Mouse (Mus musculus) splenic B cell, adult 2 months (primary cell): ENCODE data around the gene Dab1.

Source experiments
- DNase-seq: peaks from one replicate; pipeline ENCODE4 v3.0.0-alpha.2; 2011; ENCODE audit warnings: low read depth, low spot score
- H3K27me3 ChIP-seq: 2 replicates; pipeline ENCODE4 v1.6.1; 2012; ENCODE audit warnings: mild to moderate bottlenecking, low read length, moderate library complexity, mixed read lengths; ENCODE audit not compliant: control insufficient read depth, poor library complexity, insufficient read depth, severe bottlenecking
- H3K36me3 ChIP-seq: 2 replicates; pipeline ENCODE4 v1.6.1; 2012; ENCODE audit warnings: mild to moderate bottlenecking, low read length, moderate library complexity, mixed read lengths; ENCODE audit not compliant: control insufficient read depth, poor library complexity, insufficient read depth, severe bottlenecking

The Dab1 gene

DNA sequence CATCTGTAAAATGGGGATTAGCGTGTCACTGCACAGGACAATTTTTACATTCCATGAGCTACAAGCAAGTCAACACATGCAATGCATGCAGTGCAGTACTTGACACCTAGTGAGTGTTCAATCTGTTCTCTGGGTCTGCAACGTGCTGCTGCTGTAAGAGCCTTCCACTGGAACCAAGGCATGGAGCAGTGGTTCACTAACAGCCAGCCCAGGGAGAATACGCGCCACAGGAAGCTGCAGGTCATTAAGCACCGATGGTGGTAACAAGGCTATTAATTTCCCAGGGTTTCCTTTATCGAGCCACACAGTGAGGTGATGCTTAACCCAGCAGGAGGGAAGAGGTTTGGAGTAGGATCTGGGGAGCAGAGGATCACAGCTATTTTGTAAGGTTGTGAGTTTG lies 36.6 kb downstream of the Dab1 start:
- H3K27me3 ChIP-seq, result no peaks in the 10 kb centered on the region
- H3K36me3 ChIP-seq, result no peaks in the 10 kb centered on the region
- no peak for DNase-seq

- Histone ChIP-seq H3K27me3 (no peaks in the 10 kb centered on the region), H3K36me3 (no peaks in the 10 kb centered on the region)
- no peak for DNase-seq
Observed at GRCm38 (mm10) chr4:103661386-103661785, 42.2 kb downstream of the Dab1 start.

DNA sequence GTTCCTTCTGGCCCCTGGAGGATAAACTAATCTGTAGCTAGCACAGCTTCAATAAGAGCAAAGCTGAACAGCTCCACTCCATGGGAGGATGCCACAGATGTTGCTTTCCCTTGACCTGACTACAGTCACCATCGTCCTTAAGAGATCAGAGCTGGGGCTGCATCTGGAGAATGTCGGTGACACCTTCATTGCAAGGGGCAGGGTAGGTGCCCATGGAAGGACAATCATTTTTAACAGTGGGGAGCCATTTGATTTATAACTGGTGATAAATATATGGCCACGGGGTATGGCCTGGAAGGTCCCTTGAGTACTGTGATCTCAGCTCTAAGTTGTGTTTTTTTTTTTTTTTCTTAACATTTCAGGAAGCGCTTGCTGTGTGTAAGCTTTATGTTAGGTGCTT lies 48.3 kb downstream of the Dab1 start:
- Histone ChIP-seq H3K27me3 (no peaks in the 10 kb centered on the region), H3K36me3 (no peaks in the 10 kb centered on the region)
- DNase-seq, result no peak

- Histone ChIP-seq H3K36me3 (no peaks in the 10 kb centered on the region), H3K27me3 (no peaks in the 10 kb centered on the region)
- no peak for DNase-seq
Observed at GRCm38 (mm10) chr4:103677195-103677594, 58.0 kb downstream of the Dab1 start.

DNA sequence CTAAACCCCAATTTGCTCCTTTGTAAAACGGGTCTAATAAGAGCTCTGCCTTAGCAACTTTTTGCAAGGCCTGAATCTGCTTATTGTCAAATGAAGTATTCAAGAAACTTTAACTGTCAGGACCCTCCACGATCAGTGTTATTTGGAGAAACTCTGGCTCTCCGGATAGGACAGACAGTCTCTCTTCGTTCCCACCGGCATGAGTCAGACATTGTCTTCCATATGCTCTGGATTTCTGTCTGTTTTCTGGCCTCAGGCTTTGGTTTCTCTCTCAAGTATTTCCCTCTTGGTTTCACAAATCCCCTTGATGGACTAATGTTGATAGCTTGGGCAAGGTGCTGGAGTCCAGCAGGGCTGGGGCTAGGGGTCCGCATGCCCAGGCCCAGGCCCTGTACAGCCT lies 59.3 kb downstream of the Dab1 start:
- Histone ChIP-seq H3K27me3 (no peaks in the 10 kb centered on the region), H3K36me3 (no peaks in the 10 kb centered on the region)
- no peak for DNase-seq

- DNase-seq, result no peak
- H3K36me3 ChIP-seq, result no peaks in the 10 kb centered on the region
- H3K27me3 ChIP-seq, result no peaks in the 10 kb centered on the region
Observed at GRCm38 (mm10) chr4:103685136-103685535, 66.0 kb downstream of the Dab1 start.

DNA sequence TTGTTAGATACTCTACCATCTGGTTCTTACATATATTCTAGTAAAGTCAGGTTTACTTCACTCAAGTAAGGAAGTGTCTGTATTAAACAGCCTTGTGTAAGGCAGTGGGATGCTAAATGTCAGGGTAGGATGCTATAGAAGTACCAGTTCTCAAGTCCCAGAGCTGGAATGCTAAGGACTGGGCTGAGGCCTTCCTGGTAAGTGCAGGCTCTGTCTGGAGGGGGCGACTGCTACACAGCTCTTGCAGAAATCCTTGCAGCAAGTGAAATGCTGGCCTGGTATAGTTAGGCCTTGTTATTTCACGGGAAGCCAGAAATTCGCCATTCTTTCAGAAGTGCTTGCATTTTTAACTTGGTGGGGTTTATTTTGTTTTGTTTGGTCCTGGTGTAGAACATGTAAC lies 72.6 kb downstream of the Dab1 start:
- DNase-seq, result no peak

GRCm38 (mm10) chr4:103699755-103700154 lies 80.6 kb downstream of the Dab1 start:
- no peak for DNase-seq
- Histone ChIP-seq H3K27me3 (no peaks in the 10 kb centered on the region), H3K36me3 (no peaks in the 10 kb centered on the region)

More for the DNA sequence above, 72.6 kb downstream of the Dab1 start:
- H3K36me3 ChIP-seq, result no peaks in the 10 kb centered on the region
- H3K27me3 ChIP-seq, result no peaks in the 10 kb centered on the region

GRCm38 (mm10) chr4:103700392-103700791 lies 81.2 kb downstream of the Dab1 start:
- no peak for DNase-seq
- H3K27me3 ChIP-seq, result no peaks in the 10 kb centered on the region
- no peaks in the 10 kb centered on the region for H3K36me3 ChIP-seq

GRCm38 (mm10) chr4:103702137-103702536 lies 83.0 kb downstream of the Dab1 start:
- H3K36me3 ChIP-seq, result no peaks in the 10 kb centered on the region
- no peak for DNase-seq
- no peaks in the 10 kb centered on the region for H3K27me3 ChIP-seq

GRCm38 (mm10) chr4:103704477-103704876 lies 85.3 kb downstream of the Dab1 start:
- no peaks in the 10 kb centered on the region for H3K36me3 ChIP-seq
- DNase-seq, result no peak
- H3K27me3 ChIP-seq, result no peaks in the 10 kb centered on the region

GRCm38 (mm10) chr4:103706501-103706900 lies 87.3 kb downstream of the Dab1 start:
- no peaks in the 10 kb centered on the region for H3K36me3 ChIP-seq
- H3K27me3 ChIP-seq, result no peaks in the 10 kb centered on the region
- DNase-seq, result no peak

GRCm38 (mm10) chr4:103707140-103707539 lies 88.0 kb downstream of the Dab1 start:
- no peaks in the 10 kb centered on the region for H3K36me3 ChIP-seq
- DNase-seq, result no peak
- H3K27me3 ChIP-seq, result no peaks in the 10 kb centered on the region

DNA sequence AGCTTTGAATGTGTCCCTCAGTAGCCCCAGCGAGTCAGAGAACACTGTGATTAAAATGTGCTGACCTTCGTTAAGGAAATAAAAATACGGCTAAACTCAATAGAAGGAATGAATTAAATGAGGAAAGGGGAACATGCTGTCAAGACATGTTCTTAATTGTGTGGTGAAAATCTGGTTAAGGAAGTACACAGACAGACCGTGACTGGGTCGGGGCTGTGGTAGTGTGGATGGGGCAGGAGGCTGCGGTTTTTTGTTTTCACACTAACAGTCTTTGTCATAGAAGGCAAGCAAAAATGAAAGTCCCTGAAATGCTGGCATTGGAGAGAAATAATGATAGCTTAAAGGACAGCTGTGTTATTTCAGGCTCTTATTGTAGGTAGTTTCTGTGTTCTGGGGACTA lies 92.2 kb downstream of the Dab1 start:
- Histone ChIP-seq H3K27me3 (no peaks in the 10 kb centered on the region), H3K36me3 (no peaks in the 10 kb centered on the region)
- DNase-seq, result no peak

DNA sequence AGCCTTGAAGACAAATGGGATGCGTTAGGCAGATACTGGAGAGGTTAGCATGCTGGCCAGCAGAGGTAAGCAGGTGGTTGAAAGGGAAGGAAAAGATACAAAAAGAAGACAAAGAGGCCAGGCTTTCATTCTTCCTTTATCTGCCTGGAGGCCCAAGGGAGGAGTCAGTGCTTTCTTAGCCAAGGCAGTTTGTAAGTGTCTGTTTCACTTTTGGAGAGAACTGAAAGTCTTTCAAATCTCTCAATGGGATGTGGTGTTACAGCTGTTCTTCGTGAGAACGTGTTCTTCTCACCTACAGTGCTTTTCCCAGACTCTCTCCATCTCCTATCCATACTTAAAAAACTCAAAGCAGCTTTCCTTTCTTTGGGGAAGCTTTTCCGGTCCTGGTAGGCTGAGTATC lies 94.8 kb downstream of the Dab1 start:
- no peaks in the 10 kb centered on the region for H3K27me3 ChIP-seq
- DNase-seq, result no peak
- no peaks in the 10 kb centered on the region for H3K36me3 ChIP-seq

- no peak for DNase-seq
- Histone ChIP-seq H3K27me3 (no peaks in the 10 kb centered on the region), H3K36me3 (no peaks in the 10 kb centered on the region)
Observed at GRCm38 (mm10) chr4:103714991-103715390, 95.8 kb downstream of the Dab1 start.
